ENCODE assay signal across 9 mouse cellular contexts in genomic region chr11:60027913-60028875, GRCm38 (mm10). TPM values are rescaled to one million over a fixed set of nuclear protein-coding genes. Genes with fewer than 3 reads are reported as not detected.
DNase-seq lines count a peak whose midpoint lies in the region; ATAC-seq and TF ChIP-seq lines count a peak whose summit lies in the region.
"Had no signal": no experiment of that assay in that cellular context is flagged by ENCODE, and none has a peak within 500 bp of the region (broad histone marks: within the 10 kb centered on the region; RNA-seq: fewer than 3 reads in every experiment).

No protein-coding gene starts in this region.

- H3K4me1 ChIP-seq in forebrain, postnatal 0 days (ENCODE audit: insufficient read depth) = no peaks in the 10 kb centered on the region

- 69% methylated on average over 10 of the region's 10 CpGs for WGBS in forebrain, postnatal 0 days

- intact Hi-C loops in gastrocnemius, adult 2 months (cut with DNase I) = loop anchor here (1.0 to 2.0 kb wide), 3 partner anchors 49 to 148 kb away; no protein-coding TSS in a partner anchor

- no peak overlapping the region for H3K4me2 ChIP-seq in forebrain, postnatal 0 days (ENCODE audit: low read depth)

- no peak overlapping the region for H3K9ac ChIP-seq in forebrain, postnatal 0 days

- peak; percentile 68 for ATAC-seq in forebrain, postnatal 0 days

- no peak overlapping the region for H3K4me3 ChIP-seq in forebrain, postnatal 0 days (ENCODE audit: low read depth, low read length)
- no peak overlapping the region for H3K4me3 ChIP-seq in gastrocnemius, adult 2 months

- TF ChIP-seq CTCF in forebrain, postnatal 0 days (IDR thresholded peaks at IDR 0.05; ENCODE audit: low read depth) = no peak
- no peak for TF ChIP-seq CTCF in gastrocnemius, adult 2 months (IDR thresholded peaks at IDR 0.05)

- no peaks in the 10 kb centered on the region for H3K27me3 ChIP-seq in forebrain, postnatal 0 days (ENCODE audit: insufficient read depth, low read length)

- peak; percentile 41 to 60 for DNase-seq in layer of hippocampus, postnatal 10 days (ENCODE audit: low spot score in 2 of 2)
- DNase-seq in layer of hippocampus, adult 9-11 months = no peak
- peak; percentile 24 to 30 for DNase-seq in adrenal gland, adult 18-20 months (ENCODE audit: low spot score in 2 of 2)
- DNase-seq in adrenal gland, postnatal 25 days = peak; percentile 48
- DNase-seq in forebrain, postnatal 0 days = no peak
- no peak for DNase-seq in gastrocnemius, adult 2 months
- DNase-seq in frontal cortex, adult 2 months (ENCODE audit: extremely low spot score in 1 of 2, low spot score in 1 of 2) = no peak

- H3K27ac ChIP-seq in forebrain, postnatal 0 days (ENCODE audit: low read depth, low read length) = peak overlapping the region; percentile 54; the same call in 1 of the 2 replicates
- H3K27ac ChIP-seq in gastrocnemius, adult 2 months = no peak overlapping the region
- H3K27ac ChIP-seq: kidney, postnatal 0 days had no signal

- no peaks in the 10 kb centered on the region for H3K9me3 ChIP-seq in forebrain, postnatal 0 days (ENCODE audit: low read length)

- H3K36me3 ChIP-seq in forebrain, postnatal 0 days (ENCODE audit: insufficient read depth) = no peaks in the 10 kb centered on the region

RNA-seq across cellular contexts. Expression of gene Pemt, which starts 18.1 kb away (rescaled TPM):
- 1 to 10 TPM; 6.5 to 7.1 TPM for total RNA-seq in layer of hippocampus, postnatal 10 days (2021)
- total RNA-seq in adrenal gland, adult 18-20 months (2021) = 10 to 100 TPM in 1 of 2 experiments, 1 to 10 TPM in 1; 5.5 to 11.1 TPM
- 5.1 and 16.5 TPM in 2 replicates for total RNA-seq in adrenal gland, postnatal 25 days (2021)
- total RNA-seq in forebrain, postnatal 0 days (2014; rRNA removed) = 7.9 and 16.2 TPM in 2 replicates
- 14.2 and 14.4 TPM in 2 replicates for polyA plus RNA-seq in forebrain, postnatal 0 days (2015; fragmentation: Nextera tagmentation; extraction: Ambion mirVana)
- total RNA-seq in gastrocnemius, adult 2 months (2021) = 1 to 10 TPM; 3.4 to 3.5 TPM
- polyA plus RNA-seq in frontal cortex, adult 2 months (2012; rRNA removed) = 5.8 and 6.4 TPM in 2 replicates
- total RNA-seq: neutrophil, adult 5-6 weeks had no signal

Comparison
In these comparisons a context has a peak if more than half of its experiments do, and no peak if none do; other contexts are left out.
1. DNase-seq: peak in layer of hippocampus, postnatal 10 days (2 of 2), adrenal gland, adult 18-20 months (2 of 2) and adrenal gland, postnatal 25 days (single experiment); none in layer of hippocampus, adult 9-11 months (single experiment), forebrain, postnatal 0 days (single experiment), gastrocnemius, adult 2 months (single experiment) and frontal cortex, adult 2 months (0 of 2).